Mouse (Mus musculus) naive thymus-derived CD4-positive, alpha-beta T cell, adult 2 months (primary cell): ENCODE measurements around the gene Hist1h4h.

Experiments used
- DNase-seq: peaks from one replicate; pipeline ENCODE4 v3.0.0-alpha.2; 2011; ENCODE audit warnings: low read depth

Hist1h4h gene

GRCm38 (mm10) chr13:23510127-23510526 is 20.7 kb upstream of the Hist1h4h start:
- no peak for DNase-seq

GRCm38 (mm10) chr13:23513517-23513916 is 17.3 kb upstream of the Hist1h4h start:
- DNase-seq: no peak

- no peak for DNase-seq
These were observed 15.6 kb upstream of the Hist1h4h start for GRCm38 (mm10) chr13:23515281-23515680.

GRCm38 (mm10) chr13:23515826-23516620 is 14.8 kb upstream of the Hist1h4h start:
- no peak for DNase-seq

- peak; percentile 93 for DNase-seq
These were observed 13.8 kb upstream of the Hist1h4h start for GRCm38 (mm10) chr13:23516822-23517602.

- DNase-seq: peak; percentile 90
These were observed 13.1 kb upstream of the Hist1h4h start for GRCm38 (mm10) chr13:23517603-23518294.

GRCm38 (mm10) chr13:23518295-23518603 is 12.6 kb upstream of the Hist1h4h start:
- DNase-seq: no peak

GRCm38 (mm10) chr13:23518885-23519284 is 12.0 kb upstream of the Hist1h4h start:
- peak; percentile 90 for DNase-seq

- peak; percentile 89 for DNase-seq
These were observed 11.4 kb upstream of the Hist1h4h start for GRCm38 (mm10) chr13:23519416-23519815.

- DNase-seq: peak; percentile 83
These were observed 9.1 kb upstream of the Hist1h4h start for GRCm38 (mm10) chr13:23521703-23522102.

GRCm38 (mm10) chr13:23523976-23524375 is 6.9 kb upstream of the Hist1h4h start:
- no peak for DNase-seq

- peak; percentile 90 for DNase-seq
These were observed 6.2 kb upstream of the Hist1h4h start for GRCm38 (mm10) chr13:23524654-23525053.

GRCm38 (mm10) chr13:23525901-23526300 is 4.9 kb upstream of the Hist1h4h start:
- no peak for DNase-seq

- DNase-seq: peak; percentile 95
These were observed 4.5 kb upstream of the Hist1h4h start for GRCm38 (mm10) chr13:23526312-23526711.

GRCm38 (mm10) chr13:23529005-23529404 is 1.8 kb upstream of the Hist1h4h start:
- no peak for DNase-seq

- DNase-seq: no peak
These were observed 1.2 kb upstream of the Hist1h4h start for GRCm38 (mm10) chr13:23529480-23530165.

- peak; percentile 92 for DNase-seq
These were observed 509 bp upstream of the Hist1h4h start for GRCm38 (mm10) chr13:23530181-23530900.

- peak; percentile 6 for DNase-seq
These were observed 1.6 kb downstream of the Hist1h4h start for GRCm38 (mm10) chr13:23532262-23533075.

GRCm38 (mm10) chr13:23533560-23534367 is 2.9 kb downstream of the Hist1h4h start, which contains the start of gene Hist1h2af:
TSS of gene Hist1h2af (plus strand) at chr13:23533906.
- DNase-seq: peak; percentile 73
